Mouse (Mus musculus): ENCODE measurements at regions not wholly inside any gene's neighbourhood (a gene's known extent, or its start where the extent isn't known, plus 50 kb on each side); places are given as distances from the start of the nearest gene placed in this dataset.

DNA sequence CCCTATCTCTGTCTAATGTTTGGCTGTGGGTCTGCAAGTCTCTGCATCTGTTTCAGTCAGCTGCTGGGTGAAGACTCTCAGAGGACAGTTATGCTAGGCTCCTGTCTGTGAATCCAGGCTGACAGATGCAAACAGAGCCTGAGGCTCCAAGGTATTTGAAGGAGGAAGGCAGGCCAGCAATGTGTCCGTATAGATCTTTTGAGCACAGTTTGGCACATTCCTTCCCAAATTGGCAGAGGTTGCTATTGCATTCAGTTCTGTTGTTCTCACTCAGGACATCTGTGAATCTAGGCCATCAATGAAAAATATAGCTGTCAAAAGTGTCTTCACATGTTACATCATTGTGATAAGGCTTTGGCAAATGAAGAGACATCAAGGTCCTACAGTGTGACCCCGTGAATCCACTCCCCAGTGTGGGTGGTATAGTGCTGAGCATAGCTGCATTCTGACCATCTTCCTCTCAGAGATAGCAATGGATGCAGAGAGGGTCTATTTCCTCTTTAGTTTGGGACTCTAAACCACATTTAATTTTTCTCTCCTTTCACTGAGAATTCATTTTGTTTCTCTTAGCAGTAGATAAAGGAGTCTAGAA is 99.9 kb downstream of the Adamts1 start:
- peaks cover 0 to 5% of the 10 kb centered on the region in 2 experiments; a peak in 2 of 4 replicates for H3K4me1 ChIP-seq (ENCODE audit: control insufficient read depth in 1 of 2, insufficient read depth in 2 of 2)
- H3K4me2 ChIP-seq (ENCODE audit: insufficient read depth, low read depth, poor library complexity, severe bottlenecking) = no peak overlapping the region
- in situ Hi-C loops (cut with MboI; ENCODE audit: low pct_ligation_motif_present, low pct_unique_long_range_greater_than_20kb, low sequenced_read_pairs) = no loop called here
- H3K9me3 ChIP-seq (replicated peaks; ENCODE audit: low read length) = no peaks in the 10 kb centered on the region
- dilution Hi-C loops (cut with MboI; ENCODE audit: extremely low pct_ligation_motif_present, extremely low pct_unique_long_range_greater_than_20kb, low sequenced_read_pairs) = no loop called here
- no peak for TF ChIP-seq TCF12 (IDR thresholded peaks at IDR 0.05; ENCODE audit: low read depth, low read length)
- TF ChIP-seq ETS1 (conservative IDR thresholded peaks at IDR 0.05; ENCODE audit: low read depth, low read length) = no peak
- TF ChIP-seq ELF1 (IDR thresholded peaks at IDR 0.05; ENCODE audit: low read depth, low read length) = no peak
- no peak for TF ChIP-seq MXI1 (IDR thresholded peaks at IDR 0.05; ENCODE audit: low read depth, low read length)
- no peak for TF ChIP-seq MEF2A (IDR thresholded peaks at IDR 0.05; ENCODE audit: borderline replicate concordance, low read depth, low read length)
- TF ChIP-seq ZMIZ1 (IDR thresholded peaks at IDR 0.05; ENCODE audit: low read depth, low read length) = no peak
- H3K27me3 ChIP-seq (replicated peaks) = no peaks in the 10 kb centered on the region
- H3K9ac ChIP-seq (ENCODE audit: insufficient read depth, low read depth) = no peak overlapping the region
- H3K4me3 ChIP-seq (replicated peaks in 1 of 3; ENCODE audit: low read depth in 2 of 3, low read length in 2 of 3, poor library complexity in 1 of 3) = no peak overlapping the region
- H3K36me3 ChIP-seq (replicated peaks in 1 of 2; ENCODE audit: control insufficient read depth in 1 of 2, insufficient read depth in 1 of 2, low read length in 1 of 2) = no peaks in the 10 kb centered on the region
- no peak overlapping the region for H3K27ac ChIP-seq (ENCODE audit: insufficient read depth, low read depth)
- no peak for DNase-seq (ENCODE audit: extremely low read depth)
- no peaks in the 10 kb centered on the region for H3K79me2 ChIP-seq (replicated peaks; ENCODE audit: control insufficient read depth, extremely low read depth, insufficient read depth, poor library complexity, severe bottlenecking)

DNA sequence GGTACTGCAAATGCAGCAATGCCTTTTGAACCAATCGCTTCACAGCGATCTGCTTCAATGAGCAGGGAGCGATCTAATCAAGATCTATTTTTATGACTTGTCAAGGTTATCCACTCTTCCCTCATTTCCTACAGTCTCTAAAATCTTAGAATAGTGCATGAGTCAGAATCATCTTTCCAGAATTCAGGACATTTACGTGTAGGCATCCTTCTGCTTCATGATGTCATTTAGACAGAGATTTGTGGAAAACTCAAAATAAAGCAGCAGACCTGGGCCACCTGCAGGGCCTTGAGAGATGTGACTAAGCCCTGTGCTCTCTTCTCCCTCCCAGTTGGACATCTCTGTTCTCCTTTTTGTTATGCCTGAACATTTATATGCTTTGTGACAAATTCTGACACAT is 103.6 kb downstream of the Adamts1 start:
- no peak for DNase-seq (ENCODE audit: extremely low read depth)
- Histone ChIP-seq H3K9me3 (replicated peaks; ENCODE audit: low read length) (no peaks in the 10 kb centered on the region), H3K9ac (ENCODE audit: insufficient read depth, low read depth) (no peak overlapping the region), H3K4me2 (ENCODE audit: insufficient read depth, low read depth, poor library complexity, severe bottlenecking) (no peak overlapping the region), H3K79me2 (replicated peaks; ENCODE audit: control insufficient read depth, extremely low read depth, insufficient read depth, poor library complexity, severe bottlenecking) (no peaks in the 10 kb centered on the region), H3K36me3 (replicated peaks in 1 of 2; ENCODE audit: control insufficient read depth in 1 of 2, insufficient read depth in 1 of 2, low read length in 1 of 2) (no peaks in the 10 kb centered on the region), H3K27ac (ENCODE audit: insufficient read depth, low read depth) (no peak overlapping the region), H3K4me3 (replicated peaks in 1 of 3; ENCODE audit: low read depth in 2 of 3, low read length in 2 of 3, poor library complexity in 1 of 3) (no peak overlapping the region), H3K4me1 (ENCODE audit: control insufficient read depth in 1 of 2, insufficient read depth in 2 of 2) (peaks cover 0 to 5% of the 10 kb centered on the region in 2 experiments; a peak in 2 of 4 replicates), H3K27me3 (replicated peaks) (no peaks in the 10 kb centered on the region)
- dilution Hi-C loops (cut with MboI; ENCODE audit: extremely low pct_ligation_motif_present, extremely low pct_unique_long_range_greater_than_20kb, low sequenced_read_pairs) (no loop called here), in situ Hi-C loops (cut with MboI; ENCODE audit: low pct_ligation_motif_present, low pct_unique_long_range_greater_than_20kb, low sequenced_read_pairs) (loop anchor here (25.0 kb wide), 2 partner anchors 737 to 812 kb away; no protein-coding TSS in a partner anchor)
- TF ChIP-seq CHD2 (IDR thresholded peaks at IDR 0.05; ENCODE audit: low read length) (no peak), CHD1 (IDR thresholded peaks at IDR 0.05; ENCODE audit: low read depth, low read length) (no peak), ZKSCAN1 (IDR thresholded peaks at IDR 0.05; ENCODE audit: borderline replicate concordance, low read depth, low read length) (no peak), ELF1 (IDR thresholded peaks at IDR 0.05; ENCODE audit: low read depth, low read length) (no peak), ZMIZ1 (IDR thresholded peaks at IDR 0.05; ENCODE audit: low read depth, low read length) (no peak), RAD21 (IDR thresholded peaks at IDR 0.05; ENCODE audit: low read depth, low read length) (no peak), PAX5 (IDR thresholded peaks at IDR 0.05; ENCODE audit: low read length) (no peak), NRF1 (IDR thresholded peaks at IDR 0.05; ENCODE audit: low read depth, low read length) (no peak), JUND (conservative IDR thresholded peaks at IDR 0.05; ENCODE audit: low read depth, low read length) (no peak), BHLHE40 (IDR thresholded peaks at IDR 0.05; ENCODE audit: low read depth, low read length) (no peak), SIN3A (IDR thresholded peaks at IDR 0.05; ENCODE audit: low read length) (no peak), GABPA (IDR thresholded peaks at IDR 0.05; ENCODE audit: insufficient replicate concordance, low read depth, low read length) (no peak), KAT2A (IDR thresholded peaks at IDR 0.05; ENCODE audit: insufficient replicate concordance, low read length) (no peak), ETS1 (conservative IDR thresholded peaks at IDR 0.05; ENCODE audit: low read depth, low read length) (no peak), IRF4 (IDR thresholded peaks at IDR 0.05; ENCODE audit: low read depth, low read length) (no peak)
